Mouse (Mus musculus): ENCODE results near the gene Asxl2.
"Not testable (repeated sequence)": the region's sequence is repeated elsewhere in the genome, so short reads cannot be mapped to it uniquely, and the experiment has no call there.

Gene Asxl2

DNA sequence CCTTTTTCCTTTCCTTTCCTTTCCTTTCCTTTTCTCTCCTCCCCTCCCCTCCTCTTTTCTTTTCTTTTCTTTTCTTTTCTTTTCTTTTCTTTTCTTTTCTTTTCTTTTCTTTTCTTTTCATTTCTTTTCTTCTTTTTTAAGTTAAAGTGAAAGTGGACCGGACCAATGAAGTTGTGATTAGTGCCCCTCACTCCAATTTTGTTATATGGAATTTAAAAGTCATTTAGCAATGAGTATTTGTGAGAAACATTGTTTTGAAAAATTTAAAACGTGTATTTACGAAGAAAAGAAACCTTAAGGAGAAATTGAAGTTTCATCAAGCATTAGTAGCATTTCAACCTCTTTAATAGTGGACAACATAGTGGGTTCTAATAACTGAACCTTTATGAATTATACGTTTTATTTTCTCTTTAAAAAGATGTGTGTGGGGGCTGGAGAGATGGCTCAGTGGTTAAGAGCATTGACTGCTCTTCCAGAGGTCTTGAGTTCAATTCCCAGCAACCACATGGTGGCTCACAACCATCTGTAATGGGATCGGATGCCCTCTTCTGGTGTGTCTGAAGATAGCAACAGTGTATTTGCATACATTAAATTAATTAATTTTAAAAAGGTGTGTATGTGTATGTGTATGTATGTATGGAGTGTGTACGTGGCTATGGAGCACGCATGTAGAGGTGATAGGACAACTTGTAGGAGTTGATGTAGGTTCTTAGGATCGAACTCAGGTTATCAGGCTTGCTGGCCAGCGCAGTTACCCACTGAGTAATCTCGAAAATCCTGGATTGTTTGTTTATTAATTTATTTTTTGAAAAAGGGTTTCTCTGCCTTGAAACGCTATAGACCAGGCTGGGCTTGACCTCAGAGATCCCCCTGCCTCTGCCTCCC is 1.5 kb downstream of the Asxl2 start:
- DNase-seq: no peak

DNA sequence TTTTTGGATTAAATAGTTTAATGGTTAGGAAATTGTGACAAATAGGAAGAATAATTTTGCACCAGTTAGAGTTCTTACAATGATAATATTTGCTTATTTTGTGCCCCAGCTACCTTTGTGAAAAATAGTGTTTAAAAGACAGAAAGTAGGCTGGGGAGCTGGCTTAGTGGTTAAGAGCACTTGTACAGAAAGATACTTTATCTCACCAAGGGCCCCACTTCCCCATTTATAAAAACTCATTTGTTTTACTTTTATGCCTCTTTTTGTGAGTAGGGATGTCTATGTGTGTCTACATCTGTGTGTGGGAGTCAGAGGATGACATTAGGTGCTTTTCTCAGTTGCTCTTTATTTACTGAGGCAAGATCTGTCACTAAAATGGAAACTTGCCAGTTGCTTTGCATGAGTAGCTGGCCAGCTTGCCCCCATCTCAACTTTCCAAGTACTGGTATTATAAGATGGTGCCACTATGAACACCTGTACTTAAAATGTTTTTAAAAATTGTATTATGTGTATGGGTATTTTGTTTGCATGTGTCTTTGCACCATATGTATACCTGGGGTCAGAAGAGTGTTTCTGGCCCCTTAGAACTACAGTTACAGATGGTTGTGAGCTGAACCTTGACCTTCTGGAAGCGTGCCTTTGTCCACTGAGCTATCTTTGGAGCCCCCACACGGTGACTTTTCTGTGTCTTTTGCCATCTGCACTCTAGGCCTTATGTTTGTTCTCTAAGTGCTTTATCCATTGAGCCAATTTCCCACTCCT is 3.2 kb downstream of the Asxl2 start:
- DNase-seq: no peak

DNA sequence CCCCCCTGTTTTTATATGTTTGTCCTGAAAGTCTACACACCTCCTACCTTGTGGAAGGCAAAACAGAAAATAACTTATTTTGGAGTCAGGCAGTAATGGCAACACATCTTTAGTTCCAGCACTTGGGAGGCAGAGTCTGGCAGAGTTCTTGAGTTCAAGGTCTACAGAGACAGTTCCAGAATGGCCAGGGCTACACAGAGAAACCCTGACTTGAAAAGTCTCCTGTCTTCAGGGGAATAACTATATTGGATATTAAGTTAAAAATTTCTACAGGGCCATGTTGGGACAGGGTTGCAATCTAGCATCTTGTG is 3.7 kb downstream of the Asxl2 start:
- DNase-seq: no peak

DNA sequence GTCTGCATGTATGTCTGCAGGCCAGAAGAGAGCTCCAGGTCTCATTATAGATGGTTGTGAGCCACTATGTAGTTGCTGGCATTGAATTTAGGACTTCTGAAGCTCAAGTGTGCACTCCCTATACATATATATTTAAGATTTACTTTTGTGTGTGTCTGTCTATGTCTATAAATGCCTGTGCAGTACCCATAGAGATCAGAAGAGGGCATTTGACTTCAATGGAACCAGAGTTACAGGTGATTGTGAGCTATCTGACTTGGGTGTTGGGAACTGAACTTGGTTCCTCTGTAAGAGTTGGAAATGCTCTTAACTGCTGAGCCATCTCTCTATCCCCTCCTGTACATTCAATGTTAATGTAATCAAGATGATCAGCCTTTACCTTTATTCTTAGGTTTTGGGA is 4.3 kb downstream of the Asxl2 start:
- no peak for DNase-seq

DNA sequence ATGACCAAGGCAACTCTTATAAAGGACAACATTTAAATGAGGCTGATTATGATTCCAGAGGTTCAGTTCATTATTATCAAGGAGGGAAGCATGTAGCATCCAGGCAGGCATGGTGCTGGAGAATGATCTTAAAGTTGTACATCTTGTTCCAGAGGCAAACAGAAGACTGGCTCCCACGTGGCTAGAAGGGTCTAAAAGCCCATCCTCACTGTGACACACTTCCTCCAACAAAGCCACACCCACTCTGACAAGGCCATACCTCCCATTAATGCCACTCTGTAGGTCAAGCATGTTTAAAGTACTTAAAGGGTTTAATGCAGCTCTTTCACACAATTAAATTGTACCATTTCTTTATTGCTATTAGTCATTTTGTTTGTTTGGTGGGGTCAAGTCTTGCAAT is 7.1 kb downstream of the Asxl2 start:
- DNase-seq: no peak

DNA sequence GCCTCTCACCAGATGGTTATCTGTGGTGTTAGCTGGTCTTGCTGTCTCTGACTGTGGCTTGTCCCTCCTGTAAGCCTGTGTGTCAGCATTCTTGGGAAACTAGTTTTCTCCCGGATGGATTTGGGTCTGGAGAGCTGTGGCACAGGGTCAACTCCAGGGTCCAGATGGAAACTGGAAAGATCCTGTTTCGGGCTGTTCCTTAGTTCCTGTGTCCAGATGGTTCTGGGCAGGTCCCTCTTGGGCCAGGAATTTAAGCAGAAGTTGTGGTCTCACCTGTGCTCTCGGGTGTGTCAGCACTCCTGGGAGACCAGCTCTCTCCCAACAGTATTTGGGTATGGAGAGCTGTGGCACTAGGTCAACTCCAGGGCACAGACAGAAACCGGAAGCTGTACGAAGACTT is 9.8 kb downstream of the Asxl2 start:
- DNase-seq: no peak

DNA sequence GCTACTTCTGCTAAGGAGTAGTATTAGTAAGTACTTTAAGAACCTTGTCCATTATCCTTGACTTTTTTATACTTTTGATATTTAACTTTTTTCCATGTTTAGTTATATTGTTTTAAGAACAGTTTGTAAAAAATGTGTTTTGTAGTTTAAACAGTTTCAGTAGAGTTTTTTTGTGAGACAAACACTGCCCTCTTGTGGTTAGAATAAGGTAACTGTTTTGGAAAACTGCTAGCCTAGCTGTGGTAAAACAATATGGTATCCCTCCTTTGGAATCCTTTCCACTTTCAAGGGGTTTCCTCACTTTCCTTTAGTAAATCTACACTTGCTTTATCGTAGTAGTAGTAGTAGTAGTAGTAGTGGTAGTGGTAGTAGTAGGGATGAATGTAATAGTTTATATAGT is 11.2 kb downstream of the Asxl2 start:
- DNase-seq: no peak

DNA sequence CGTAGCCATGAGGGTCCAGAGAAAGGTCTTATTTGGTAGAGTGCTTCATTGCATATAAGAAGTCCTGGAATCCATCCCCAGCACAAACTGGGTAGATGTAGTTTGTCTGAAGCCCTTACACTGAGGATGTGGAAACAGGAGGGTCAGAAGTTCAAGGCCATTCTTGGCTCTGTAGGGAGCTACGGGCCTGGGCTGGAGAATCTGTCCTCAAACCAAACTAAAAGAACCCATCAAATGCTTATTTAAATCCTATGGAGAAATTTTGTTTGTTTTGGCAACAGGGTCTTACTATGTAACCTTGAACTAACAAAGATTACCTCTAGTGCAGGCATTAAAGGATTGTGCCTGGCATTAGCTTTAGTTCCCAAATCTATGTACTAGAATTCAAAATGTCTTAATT is 14.3 kb downstream of the Asxl2 start:
- no peak for DNase-seq

DNA sequence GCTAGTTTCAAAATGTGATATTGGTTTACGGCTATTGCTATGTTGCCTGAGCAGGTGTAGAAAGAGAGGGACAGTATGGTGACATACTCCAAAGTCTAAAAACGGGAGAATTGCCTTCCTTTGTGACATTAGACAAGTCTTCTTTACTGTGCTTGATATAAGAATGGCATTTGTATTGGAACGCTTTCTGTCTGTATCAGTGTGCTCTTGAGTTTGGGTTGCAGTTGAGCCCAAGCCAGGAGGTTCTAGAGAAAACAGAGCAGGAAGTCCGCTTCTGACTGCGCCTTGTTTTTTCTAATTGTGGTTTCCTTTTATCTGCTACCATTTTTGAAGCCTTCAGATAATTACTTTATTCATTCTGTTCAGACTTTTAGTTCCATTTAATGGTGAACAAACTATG is 14.7 kb downstream of the Asxl2 start:
- DNase-seq: no peak

DNA sequence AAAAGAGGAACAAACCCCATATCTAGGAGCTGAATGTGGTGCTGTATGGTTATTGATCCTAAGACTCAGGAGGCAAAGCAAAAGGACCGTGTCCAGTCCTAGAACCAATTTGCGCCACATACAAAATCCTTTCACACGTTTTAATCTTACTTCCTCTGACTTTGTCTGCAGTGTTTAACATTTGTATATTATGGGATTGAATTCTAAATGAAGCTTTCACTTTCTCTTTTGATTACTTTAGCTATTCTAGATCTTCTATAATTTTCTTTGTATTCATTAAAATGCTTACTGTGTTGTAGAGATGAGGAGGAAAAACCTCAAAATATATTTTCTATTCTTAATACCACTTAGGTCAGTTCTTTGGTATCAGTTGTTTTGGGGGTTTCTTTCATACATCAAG is 26.9 kb downstream of the Asxl2 start:
- DNase-seq: no peak

DNA sequence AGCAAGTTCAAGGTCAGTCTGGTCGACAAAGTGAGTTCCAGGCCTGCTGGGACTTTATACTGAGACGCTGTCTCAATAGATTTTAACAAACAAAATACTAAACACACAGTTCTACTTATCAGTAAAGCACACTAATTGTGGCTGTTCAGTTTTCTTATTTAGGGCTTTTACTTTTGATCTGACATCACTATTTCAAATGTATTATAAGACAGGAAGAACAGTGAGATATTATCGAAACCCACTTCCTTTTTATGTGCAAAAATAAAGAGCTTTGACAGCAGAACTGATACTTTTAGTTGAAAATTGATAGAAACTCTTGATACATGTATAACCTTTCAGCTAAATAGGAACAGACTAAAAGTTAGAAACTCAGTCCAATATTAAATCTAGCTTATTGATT is 36.4 kb downstream of the Asxl2 start:
- no peak for DNase-seq

DNA sequence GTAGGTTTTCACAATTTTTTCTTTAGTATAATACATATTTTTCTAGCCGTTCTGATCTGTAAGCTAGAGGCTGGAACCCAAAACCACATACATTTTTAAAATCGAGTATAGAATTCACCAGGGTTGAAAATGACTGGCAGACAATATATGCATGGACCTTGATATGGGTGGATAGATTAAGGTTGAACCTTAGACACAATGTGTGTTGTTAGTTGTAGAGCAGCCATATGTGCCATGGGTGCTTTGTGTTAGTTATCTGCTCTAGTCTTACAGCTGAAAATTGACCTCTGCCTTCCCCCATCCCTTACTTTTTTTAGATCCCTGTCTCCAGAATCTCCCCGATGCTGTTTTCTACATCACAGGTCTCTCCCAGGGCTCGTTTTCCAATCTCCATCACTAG is 73.0 kb downstream of the Asxl2 start:
- no peak for DNase-seq

DNA sequence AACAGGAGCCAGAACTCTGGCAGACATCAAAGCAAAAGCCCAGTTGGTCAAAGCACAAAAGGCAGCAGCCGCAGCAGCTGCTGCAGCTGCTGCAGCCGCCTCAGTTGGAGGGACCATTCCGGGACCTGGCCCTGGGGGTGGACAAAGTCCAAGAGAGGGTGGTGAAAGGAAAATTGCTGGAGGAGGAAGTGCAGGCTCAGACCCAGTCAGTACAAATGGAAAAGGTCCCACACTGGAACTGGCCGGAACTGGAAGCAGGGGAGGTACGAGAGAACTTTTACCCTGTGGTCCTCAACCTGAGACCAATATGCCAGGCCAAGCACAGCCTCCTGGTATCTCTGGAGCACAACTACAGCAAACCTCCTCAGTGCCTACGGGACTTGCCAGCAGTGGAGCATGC is 73.4 kb downstream of the Asxl2 start:
- no peak for DNase-seq

DNA sequence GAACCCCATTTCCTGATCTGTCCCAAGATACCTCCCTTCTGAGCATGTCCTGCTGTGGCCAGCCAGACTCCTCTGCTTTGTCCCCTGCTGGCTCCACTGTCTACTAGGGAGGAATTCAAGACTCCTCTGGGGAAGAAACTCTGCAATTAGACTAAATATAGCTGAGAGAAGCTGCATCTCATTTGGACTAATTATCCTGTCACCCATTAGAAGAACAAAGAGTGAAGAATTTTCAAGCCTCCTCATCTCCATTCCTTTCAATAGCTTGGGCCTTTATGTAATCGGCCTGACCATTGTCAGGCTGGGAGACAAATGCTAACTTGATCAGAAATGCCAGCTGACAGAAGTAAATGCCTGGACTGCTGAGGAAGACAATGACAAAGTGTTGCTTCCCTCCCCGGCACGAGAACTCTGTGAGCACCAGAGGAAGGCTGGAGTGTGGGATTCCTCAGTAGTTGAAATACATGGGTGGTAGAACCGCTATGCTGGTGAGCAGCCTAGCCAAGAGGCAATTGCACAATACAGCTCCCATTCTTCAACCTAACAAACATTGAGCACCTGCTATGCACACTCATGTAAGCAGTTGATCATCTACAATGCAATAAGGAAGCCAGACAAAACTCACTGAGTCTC is 92.1 kb downstream of the Asxl2 start:
- no peak for DNase-seq

DNA sequence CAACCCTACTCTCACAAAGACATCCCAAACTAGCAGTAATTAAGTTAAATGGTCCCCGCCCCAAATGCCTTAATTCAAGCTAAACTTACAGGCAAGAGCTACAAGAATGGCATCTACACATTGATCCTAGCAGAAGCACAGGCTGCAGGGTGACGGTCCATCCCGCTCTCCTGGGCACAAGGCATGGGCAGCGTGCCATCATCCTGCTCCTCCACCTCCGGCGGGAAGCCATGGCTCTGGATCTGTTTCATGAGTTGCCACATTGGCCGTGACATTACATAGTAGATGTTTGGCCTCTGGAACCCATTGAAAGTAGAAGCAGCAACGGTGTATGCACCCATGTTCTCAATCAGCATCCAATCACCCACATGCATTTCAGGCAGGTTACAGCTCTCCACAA is 95.1 kb downstream of the Asxl2 start:
- not testable (repeated sequence) for DNase-seq

DNA sequence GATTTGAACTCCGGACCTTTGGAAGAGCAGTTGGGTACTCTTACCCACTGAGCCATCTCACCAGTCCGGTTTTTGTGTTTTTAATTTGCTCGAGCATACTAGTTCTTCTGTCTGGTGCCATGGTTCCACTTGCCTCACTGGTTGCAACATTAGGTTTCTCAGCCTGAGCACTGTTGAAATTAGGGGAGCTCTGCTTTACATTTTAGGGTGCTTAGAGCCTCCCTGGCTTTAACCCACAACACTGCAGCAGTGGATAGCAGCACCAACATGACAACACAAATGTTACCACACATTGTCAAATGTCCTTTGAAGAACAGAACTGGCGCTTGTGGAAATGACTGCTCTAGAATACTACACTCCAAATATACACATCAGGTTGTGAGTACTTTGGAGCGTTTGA is 98.9 kb downstream of the Asxl2 start:
- DNase-seq: no peak

DNA sequence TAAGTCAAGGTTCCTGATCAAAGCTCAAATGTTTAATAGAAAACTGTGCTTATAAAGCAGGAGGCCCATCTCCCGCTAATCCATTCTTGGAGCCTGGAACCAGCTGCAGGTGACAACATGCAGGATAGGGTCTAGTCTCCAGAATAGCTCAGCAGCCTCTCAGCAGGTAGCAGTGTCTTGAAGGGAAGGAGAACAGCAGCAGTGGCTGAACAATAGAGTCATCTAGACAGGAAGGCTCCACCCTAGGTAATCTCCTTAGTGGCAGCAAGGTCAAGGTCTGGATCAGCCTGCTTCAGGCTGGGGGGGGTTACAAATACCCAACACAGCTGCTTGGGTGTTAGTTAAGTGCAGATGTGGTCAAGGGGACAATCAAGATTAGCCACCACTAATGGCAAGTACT is 108.8 kb downstream of the Asxl2 start:
- DNase-seq: not testable (repeated sequence)

DNA sequence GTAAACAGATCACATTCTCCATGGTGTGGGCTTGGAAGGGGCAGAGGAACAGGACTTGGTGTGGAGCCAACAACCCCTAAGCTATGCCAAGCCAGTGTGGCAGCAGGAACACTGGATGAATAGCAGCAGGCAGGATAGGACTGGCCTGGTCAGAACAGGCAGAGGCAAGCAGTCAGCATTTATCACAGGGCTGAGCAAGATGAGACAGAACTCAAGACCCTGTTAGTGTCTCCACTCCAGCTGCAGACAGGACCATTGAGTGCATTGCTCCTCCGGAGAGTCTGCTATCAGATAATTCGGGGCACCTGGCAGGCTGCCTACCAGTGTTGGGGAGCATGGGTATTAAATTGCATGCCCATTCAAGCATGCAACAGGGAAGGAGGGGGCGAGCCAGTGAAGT is 111.0 kb downstream of the Asxl2 start:
- no peak for DNase-seq

DNA sequence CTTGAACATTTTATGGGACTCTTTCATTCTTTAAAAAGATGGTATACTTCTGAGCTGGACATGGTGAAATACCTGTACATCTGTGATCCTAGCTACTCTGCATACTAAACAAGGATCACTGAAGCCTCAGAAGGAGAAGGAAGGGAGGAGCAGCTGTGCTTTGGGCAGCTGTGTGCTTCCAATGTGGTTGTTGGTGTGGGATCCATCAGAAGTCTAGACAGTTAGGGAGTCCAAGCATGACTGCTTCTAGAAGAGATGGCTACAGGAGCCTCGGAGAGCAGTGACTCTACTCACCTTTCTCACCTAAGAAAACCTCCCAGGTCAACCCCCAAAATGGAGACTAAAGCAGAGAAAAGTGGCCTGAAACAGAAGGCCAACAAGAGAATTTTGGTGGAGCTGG is 111.4 kb downstream of the Asxl2 start:
- no peak for DNase-seq

DNA sequence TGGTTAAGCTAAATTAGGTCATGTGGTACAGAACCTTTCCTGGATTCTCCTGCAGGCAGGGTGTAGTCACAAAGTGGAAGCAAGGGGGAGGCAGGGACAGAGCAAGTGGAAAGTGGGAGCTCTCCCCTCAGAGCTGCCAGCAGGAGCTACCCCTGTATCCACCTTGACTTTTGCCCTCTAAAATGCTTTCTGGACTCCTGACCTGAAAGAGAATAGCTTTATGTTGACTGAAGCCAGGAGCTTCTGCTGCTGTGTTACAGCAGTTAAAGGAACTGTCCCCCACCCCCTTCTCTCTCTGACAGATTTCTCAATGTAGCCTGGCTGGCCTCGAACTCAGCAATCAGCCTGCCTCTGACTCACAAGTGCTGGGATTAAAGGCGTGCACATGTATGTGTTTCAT is 112.9 kb downstream of the Asxl2 start:
- DNase-seq: no peak

DNA sequence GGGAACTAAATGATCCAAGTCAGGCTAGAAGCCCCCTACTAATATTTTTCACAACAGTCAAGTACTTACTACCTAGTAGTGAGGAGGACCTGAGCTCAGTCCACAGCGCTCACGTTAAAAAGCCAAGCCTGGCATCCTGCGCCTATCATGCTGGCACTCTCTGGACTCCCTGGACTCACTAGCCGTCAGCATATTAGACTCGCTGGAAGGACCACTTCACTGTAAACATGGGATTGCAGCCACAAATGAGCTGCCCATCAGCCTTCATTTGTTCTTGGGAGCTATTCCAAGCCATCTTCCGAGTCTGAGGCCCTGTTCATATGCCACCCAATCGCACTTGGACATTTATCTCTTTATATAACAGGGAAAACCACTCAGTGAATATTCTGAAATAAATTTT is 114.2 kb downstream of the Asxl2 start:
- DNase-seq: no peak

DNA sequence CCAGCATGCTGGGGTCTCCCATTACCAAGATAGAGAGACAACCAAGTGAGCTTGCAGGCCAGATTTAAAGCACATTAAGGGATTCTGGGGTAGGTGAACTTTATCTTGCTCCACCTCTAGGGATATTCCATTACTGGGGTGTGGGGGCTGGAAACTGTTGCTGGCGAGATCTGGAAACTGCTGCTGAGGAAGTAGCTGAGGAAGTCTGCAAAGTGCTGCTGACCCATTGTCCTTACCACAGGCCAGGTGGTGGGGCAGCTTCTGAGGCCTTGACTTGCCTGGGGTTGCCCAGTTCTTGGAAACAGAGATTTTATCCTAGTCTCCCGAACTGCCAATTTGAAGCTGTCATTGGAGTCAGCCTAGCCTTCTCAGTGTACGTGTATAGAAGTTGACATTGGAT is 118.8 kb downstream of the Asxl2 start:
- no peak for DNase-seq

DNA sequence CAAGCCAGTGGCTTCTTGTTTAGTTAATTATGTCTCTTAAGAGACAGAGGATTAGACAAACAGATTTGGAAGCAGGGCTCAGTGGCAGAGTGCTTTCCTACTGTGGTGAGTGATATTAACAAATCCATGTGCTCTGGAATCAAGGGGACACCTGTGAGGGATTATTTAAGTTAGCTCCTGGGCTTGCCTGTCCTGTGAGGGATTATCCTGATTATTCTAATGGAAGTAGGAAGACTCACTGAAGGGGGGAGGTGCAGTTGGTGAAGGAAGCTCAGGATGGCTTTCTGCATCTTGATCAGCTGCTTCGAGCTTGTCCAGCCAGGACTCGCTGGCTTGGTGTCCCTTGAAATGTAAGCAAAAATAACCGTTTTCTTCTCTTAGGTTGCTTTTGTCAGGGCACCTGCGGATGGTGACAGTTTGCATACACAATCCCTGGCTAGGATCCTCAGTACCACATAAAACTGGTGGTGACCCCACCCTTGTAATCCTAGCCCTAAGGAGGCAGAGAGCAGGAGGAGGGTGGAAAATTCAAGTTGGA is 119.5 kb downstream of the Asxl2 start:
- no peak for DNase-seq

DNA sequence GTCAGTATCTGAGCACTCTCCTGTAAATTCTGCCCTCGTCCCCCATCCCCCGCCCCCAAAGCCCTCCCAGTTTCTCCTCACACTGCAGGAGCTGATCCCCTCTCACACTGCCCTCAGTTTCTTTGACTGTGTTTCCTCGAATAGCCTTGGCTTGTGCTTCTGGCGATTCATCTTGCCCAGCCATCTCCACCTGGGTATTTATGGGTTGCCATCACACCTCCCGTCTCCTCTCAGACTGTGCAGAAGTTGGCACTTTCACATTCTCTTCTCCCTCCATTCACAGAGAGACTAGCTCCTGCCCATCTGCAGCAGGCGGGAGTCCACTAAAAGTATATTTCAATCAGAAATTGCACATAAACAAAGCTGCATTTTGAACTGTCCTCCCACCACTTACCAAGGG is 120.1 kb downstream of the Asxl2 start:
- no peak for DNase-seq
